Mouse (Mus musculus) layer of hippocampus, adult 2 months (tissue): Measurements from ENCODE around the gene Polh. TPM values are rescaled to one million over a fixed set of nuclear protein-coding genes. Genes with fewer than 3 reads are reported as not detected.

ENCODE experiments used
- DNase-seq, 2 experiments: peaks; one replicate each; pipeline ENCODE4 v3.0.0; 2022; ENCODE audit warnings: low spot score in 2 of 2
- H3K27ac ChIP-seq: fragments of 200-600 bp; 2 replicates; pipeline ENCODE4 v1.8.1; 2022
- H3K4me3 ChIP-seq: fragments of 200-600 bp; 2 replicates; pipeline ENCODE4 v1.8.1; 2022; ENCODE audit warnings: mild to moderate bottlenecking
- CTCF ChIP-seq: fragments of 200-600 bp; conservative IDR thresholded peaks from 2 replicates; pipeline ENCODE4 v1.8.1; 2022; ENCODE audit warnings: antibody characterized with exemption, mild to moderate bottlenecking, moderate library complexity
- total RNA-seq, 2 experiments: library from RNA; stranded (reverse); gene quantifications; 2 replicates each; pipeline ENCODE4 v1.2.3; 2021

Gene Polh
- total RNA-seq, 2 experiments from 2014 or later = 5.4 to 6.0 TPM

DNA sequence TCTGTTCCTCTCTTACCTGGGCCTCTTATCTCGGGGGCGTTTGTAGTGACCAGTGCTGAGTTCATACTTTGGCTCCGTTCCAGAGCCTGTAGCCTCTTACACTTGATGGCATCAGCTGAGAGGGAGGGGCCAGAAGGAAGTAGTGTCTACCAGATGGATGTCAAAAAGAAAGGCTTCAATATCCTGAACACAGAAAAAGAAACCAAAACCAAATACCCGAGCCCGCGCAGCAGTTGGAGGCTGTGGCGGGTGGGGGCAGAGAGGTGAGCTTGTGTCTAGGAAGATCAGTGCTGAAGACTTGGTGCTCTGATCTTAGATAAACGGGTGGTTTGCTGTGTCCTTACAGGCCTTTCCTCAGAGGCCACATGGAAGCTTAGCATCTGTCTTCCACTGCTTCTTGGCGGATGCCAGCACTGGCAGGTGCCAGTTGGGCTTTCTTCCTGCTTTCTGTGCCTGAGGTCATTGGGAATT is 39.5 kb downstream of the Polh start:
- Histone ChIP-seq H3K4me3 (no peak overlapping the region), H3K27ac (no peak overlapping the region)
- no peak for TF ChIP-seq CTCF
- DNase-seq = no peak

- no peak overlapping the region for H3K4me3 ChIP-seq
- no peak for DNase-seq
- TF ChIP-seq CTCF = no peak
- no peak overlapping the region for H3K27ac ChIP-seq
Observed at GRCm38 (mm10) chr17:46162551-46162950, 39.9 kb downstream of the Polh start.

GRCm38 (mm10) chr17:46161710-46162109 is 40.7 kb downstream of the Polh start:
- no peak for DNase-seq
- TF ChIP-seq CTCF = no peak
- peak overlapping the region; percentile 90 for H3K27ac ChIP-seq
- peak overlapping the region; percentile 92 for H3K4me3 ChIP-seq

GRCm38 (mm10) chr17:46161179-46161578 is 41.3 kb downstream of the Polh start:
- no peak for DNase-seq
- Histone ChIP-seq H3K27ac (peak overlapping the region; percentile 90), H3K4me3 (peak overlapping the region; percentile 92)
- TF ChIP-seq CTCF = no peak

DNA sequence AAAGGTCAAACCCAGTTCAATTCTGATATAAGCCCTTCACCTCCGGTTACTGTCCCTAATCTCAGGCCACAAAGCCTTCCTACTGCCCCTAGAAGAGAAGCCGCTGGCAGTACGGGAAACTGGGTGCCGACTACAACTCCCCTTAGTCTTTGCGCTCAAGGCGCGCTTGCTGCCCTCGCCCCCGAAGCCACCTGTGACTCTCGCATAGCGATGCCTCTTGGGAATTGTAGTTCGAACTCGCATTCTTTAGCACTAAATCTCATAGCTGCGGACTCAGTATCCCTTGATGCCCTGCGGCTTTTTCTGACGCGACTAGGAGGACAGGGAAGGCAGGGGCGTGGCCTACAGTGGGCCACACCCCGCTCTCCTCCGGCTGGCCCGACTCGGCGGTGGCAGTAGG is 41.8 kb downstream of the Polh start, which contains the start of gene Gtpbp2:
Gene Gtpbp2 (plus strand): TSS at position 347 of the 400 bp plus-strand sequence.
- Histone ChIP-seq H3K27ac (peak within 1 kb of the TSS; percentile 90), H3K4me3 (peak within 1 kb of the TSS; percentile 92)
- no peak for TF ChIP-seq CTCF
- DNase-seq = peak; percentile 95 to 99

DNA sequence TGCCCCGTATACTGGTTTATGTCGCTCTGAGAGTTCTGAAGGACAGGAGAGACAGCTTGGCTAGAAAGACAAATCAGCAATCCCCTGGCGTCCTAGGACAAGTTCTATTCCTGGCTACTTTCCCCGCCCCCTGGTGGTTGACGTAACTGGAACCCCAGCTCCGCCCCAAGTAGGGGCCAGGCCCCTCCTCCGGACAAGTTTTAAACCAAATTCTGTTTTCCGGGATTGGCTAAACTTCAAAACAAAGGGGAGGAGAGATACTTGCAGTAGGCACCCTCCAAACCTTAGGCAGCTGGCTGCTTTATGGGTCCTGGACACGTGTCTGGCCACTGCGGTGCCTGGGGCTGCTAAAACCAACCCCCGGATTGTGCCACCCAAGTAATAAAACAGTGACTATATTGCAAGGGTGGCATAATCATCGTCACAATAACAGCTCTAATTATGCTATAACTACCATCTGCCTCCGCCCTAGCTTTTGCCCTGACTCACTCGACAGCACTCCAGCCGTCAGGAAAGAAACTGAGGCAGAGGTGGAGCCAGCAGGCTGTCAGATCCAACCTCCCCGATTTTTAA is 42.3 kb downstream of the Polh start:
- TF ChIP-seq CTCF = peak; percentile 76
- Histone ChIP-seq H3K27ac (peak overlapping the region; percentile 90), H3K4me3 (peak overlapping the region; percentile 92)
- DNase-seq = peak; percentile 79 to 89

GRCm38 (mm10) chr17:46159236-46159635 is 43.2 kb downstream of the Polh start:
- Histone ChIP-seq H3K4me3 (no peak overlapping the region), H3K27ac (peak overlapping the region; percentile 90; the same call in 1 of the 2 replicates)
- TF ChIP-seq CTCF = no peak
- DNase-seq = no peak

- no peak for DNase-seq
- no peak for TF ChIP-seq CTCF
- H3K27ac ChIP-seq = no peak overlapping the region
- no peak overlapping the region for H3K4me3 ChIP-seq
Observed at GRCm38 (mm10) chr17:46157131-46157530, 45.3 kb downstream of the Polh start.

GRCm38 (mm10) chr17:46156680-46157079 is 45.8 kb downstream of the Polh start:
- H3K4me3 ChIP-seq = no peak overlapping the region
- H3K27ac ChIP-seq = no peak overlapping the region
- no peak for DNase-seq
- TF ChIP-seq CTCF = no peak

- TF ChIP-seq CTCF = no peak
- Histone ChIP-seq H3K4me3 (no peak overlapping the region), H3K27ac (no peak overlapping the region)
- no peak for DNase-seq
Observed at GRCm38 (mm10) chr17:46154336-46154735, 48.1 kb downstream of the Polh start.

GRCm38 (mm10) chr17:46152847-46153782 is 49.3 kb downstream of the Polh start, which contains the start of gene Mad2l1bp:
Gene Mad2l1bp, minus strand, starts transcription at chr17:46153553.
- Histone ChIP-seq H3K4me3 (peak within 1 kb of the TSS; percentile 74), H3K27ac (peak within 1 kb of the TSS; percentile 86)
- no peak for TF ChIP-seq CTCF
- peak; percentile 86 to 90 for DNase-seq

GRCm38 (mm10) chr17:46143578-46144423 is 58.6 kb downstream of the Polh start, which contains the start of gene Rsph9:
Gene Rsph9, minus strand, starts transcription at chr17:46144216.
- 0 out of 2 replicates have a peak, but pooled peaks have one; percentile 10 for TF ChIP-seq CTCF
- peak within 1 kb of the TSS; percentile 73 for H3K27ac ChIP-seq
- H3K4me3 ChIP-seq = peak within 1 kb of the TSS; percentile 87
- peak; percentile 84 to 91 for DNase-seq

DNA sequence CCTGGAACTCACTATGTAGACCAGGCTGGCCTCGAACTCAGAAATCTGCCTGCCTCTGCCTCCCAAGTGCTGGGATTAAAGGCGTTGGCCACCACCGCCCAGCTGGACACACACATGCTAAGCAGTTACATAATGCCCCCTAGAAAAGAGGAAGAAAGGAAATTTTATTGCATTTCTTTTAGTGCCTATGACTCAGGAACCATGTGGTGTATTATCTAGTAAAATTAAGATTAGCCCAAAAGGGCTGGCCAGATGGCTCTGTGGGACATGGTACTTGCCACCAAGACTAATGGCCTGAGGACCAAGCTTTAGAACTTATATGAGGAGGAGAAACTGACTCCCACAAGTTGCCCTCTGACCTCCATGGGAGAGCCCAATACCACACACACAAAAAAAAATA is 62.6 kb downstream of the Polh start:
- no peak for TF ChIP-seq CTCF
- Histone ChIP-seq H3K27ac (no peak overlapping the region), H3K4me3 (no peak overlapping the region)
- no peak for DNase-seq
